ENCODE assay signal across 8 mouse cellular contexts in the genomic region with DNA sequence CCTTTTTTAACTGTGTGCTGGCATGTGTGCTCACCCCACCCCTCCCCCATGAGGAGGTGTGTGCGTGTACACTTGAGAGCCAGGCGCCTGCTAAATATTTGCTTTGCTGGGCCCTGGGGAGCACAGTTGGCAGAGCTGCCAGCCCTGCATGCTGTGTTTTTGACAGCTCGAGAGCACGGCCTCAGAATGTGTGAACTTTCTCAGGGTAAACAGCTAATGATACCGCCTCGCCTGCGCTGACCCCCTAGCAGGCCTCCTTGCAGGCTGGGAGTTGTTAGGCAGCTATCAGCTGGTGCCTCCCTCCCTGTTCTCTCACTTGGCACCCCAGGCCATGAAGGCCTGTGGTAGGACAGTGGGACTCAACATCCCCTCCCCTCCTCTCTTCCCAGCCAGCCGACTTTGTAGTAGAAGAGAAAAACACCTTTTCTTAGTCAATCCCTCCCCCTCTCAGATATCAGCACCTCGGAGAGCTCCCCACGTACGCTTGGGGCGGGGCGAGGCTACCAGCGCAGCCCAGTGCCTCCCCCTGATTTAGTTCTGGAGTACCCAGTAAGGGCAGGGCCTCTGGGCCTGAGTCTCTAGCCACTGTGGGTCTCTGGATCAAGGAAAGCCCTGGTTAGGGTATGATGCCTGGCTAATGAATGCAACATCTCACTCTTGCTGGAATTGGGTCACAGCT.
DNase-seq lines count a peak whose midpoint lies in the region; ATAC-seq and TF ChIP-seq lines count a peak whose summit lies in the region.

No protein-coding gene starts in this region.

- TF ChIP-seq EP300 in heart, postnatal 0 days (IDR thresholded peaks at IDR 0.05; ENCODE audit: low read depth) = no peak

- H3K4me1 ChIP-seq in heart, embryonic 16.5 days (ENCODE audit: control insufficient read depth, insufficient read depth, low read length) = peaks cover 3% of the 10 kb centered on the region; the same call in 1 of the 2 replicates
- no peaks in the 10 kb centered on the region for H3K4me1 ChIP-seq in heart, postnatal 0 days (ENCODE audit: control insufficient read depth, insufficient read depth)

- H3K9me3 ChIP-seq in heart, embryonic 16.5 days (replicated peaks; ENCODE audit: control insufficient read depth, low read length) = no peaks in the 10 kb centered on the region
- no peaks in the 10 kb centered on the region for H3K9me3 ChIP-seq in heart, postnatal 0 days (replicated peaks; ENCODE audit: control insufficient read depth, low read length)

- H3K9ac ChIP-seq in heart, embryonic 16.5 days (ENCODE audit: low read length) = no peak overlapping the region
- H3K9ac ChIP-seq in heart, postnatal 0 days (replicated peaks; ENCODE audit: low read depth, low read length) = no peak overlapping the region

- no peak for DNase-seq in heart, postnatal 25 days (ENCODE audit: low spot score)
- DNase-seq in adrenal gland, postnatal 36 days = peak; percentile 63
- peak; percentile 37 for DNase-seq in heart, postnatal 0 days (ENCODE audit: low spot score)
- DNase-seq in lung, postnatal 36 days = peak; percentile 4
- DNase-seq in yolk sac, embryonic 10.5 days (ENCODE audit: low spot score) = peak; percentile 55
- no peak for DNase-seq in layer of hippocampus, postnatal 36 days
- no peak for DNase-seq in layer of hippocampus, postnatal 10 days (ENCODE audit: low spot score in 2 of 2)

- peaks cover 27% of the 10 kb centered on the region for H3K27me3 ChIP-seq in heart, embryonic 16.5 days (ENCODE audit: control insufficient read depth, insufficient read depth, low read length)
- no peaks in the 10 kb centered on the region for H3K27me3 ChIP-seq in heart, postnatal 0 days (ENCODE audit: control insufficient read depth, insufficient read depth, low read length)

- no peaks in the 10 kb centered on the region for H3K36me3 ChIP-seq in heart, embryonic 16.5 days (ENCODE audit: control insufficient read depth, insufficient read depth)
- H3K36me3 ChIP-seq in heart, postnatal 0 days (replicated peaks; ENCODE audit: control insufficient read depth, insufficient read depth, low read length) = no peaks in the 10 kb centered on the region

- no peak overlapping the region for H3K4me2 ChIP-seq in heart, embryonic 16.5 days (ENCODE audit: low read depth, low read length)
- no peak overlapping the region for H3K4me2 ChIP-seq in heart, postnatal 0 days (ENCODE audit: low read depth, low read length)

- H3K27ac ChIP-seq in heart, embryonic 16.5 days (ENCODE audit: low read length) = no peak overlapping the region
- no peak overlapping the region for H3K27ac ChIP-seq in heart, postnatal 0 days (ENCODE audit: low read depth)

- WGBS in heart, embryonic 16.5 days = 2% methylated on average over 14 of the region's 14 CpGs
- WGBS in heart, postnatal 0 days = 3% methylated on average over 14 of the region's 14 CpGs

- H3K4me3 ChIP-seq in heart, embryonic 16.5 days (ENCODE audit: low read length) = no peak overlapping the region
- H3K4me3 ChIP-seq in heart, postnatal 0 days (ENCODE audit: low read depth, low read length) = no peak overlapping the region

- intact Hi-C loops in heart, postnatal 25 days (cut with DNase I) = no loop called here

- ATAC-seq in heart, embryonic 16.5 days (replicated peaks; ENCODE audit: extremely low read depth, insufficient read depth, low FRiP score) = 0 out of 2 replicates have a peak, but pooled peaks have one; percentile 23
- peak; percentile 71 for ATAC-seq in heart, postnatal 0 days (ENCODE audit: insufficient read depth, low read depth)

- TF ChIP-seq CTCF in heart, postnatal 0 days (IDR thresholded peaks at IDR 0.05; ENCODE audit: low read depth) = peak; percentile 2; the same call in 1 of the 2 replicates

Comparison
In these comparisons a context has a peak if more than half of its experiments do, and no peak if none do; other contexts are left out.
1. DNase-seq: peak in adrenal gland, postnatal 36 days (2 of 2), heart, postnatal 0 days (single experiment), lung, postnatal 36 days (single experiment) and yolk sac, embryonic 10.5 days (single experiment); none in heart, postnatal 25 days (single experiment), layer of hippocampus, postnatal 36 days (0 of 2) and layer of hippocampus, postnatal 10 days (0 of 2).